Mouse (Mus musculus): Measurements from ENCODE around the gene Fgf3.

GRCm38 (mm10) chr7:144862126-144862525 lies 24.2 kb downstream of the Fgf3 start:
- TF ChIP-seq POLR2A (IDR thresholded peaks at IDR 0.05; ENCODE audit: borderline replicate concordance, extremely low read depth, insufficient read depth, insufficient read length, poor library complexity, severe bottlenecking) (no peak), CTCF (IDR thresholded peaks at IDR 0.05; ENCODE audit: borderline replicate concordance, extremely low read depth, insufficient read depth, insufficient read length) (no peak)
